Mouse (Mus musculus) heart, embryonic 12.5 days (tissue): ENCODE data around the gene Kif1b. TPM values are rescaled to one million over a fixed set of nuclear protein-coding genes. Genes with fewer than 3 reads are reported as not detected.

Experiments
- ATAC-seq: fragments of 200-750 bp; cut with Nextera tagmentation; 2 replicates; pipeline ENCODE4 v1.8.0; 2017; ENCODE audit warnings: moderate TSS enrichment, moderate library complexity; ENCODE audit not compliant: insufficient number of reproducible peaks, low FRiP score
- H3K27ac ChIP-seq: fragments of 300-500 bp; sonication (generic); 2 replicates; pipeline ENCODE4 v1.5.1; 2016; ENCODE audit warnings: mild to moderate bottlenecking, moderate library complexity; ENCODE audit not compliant: poor library complexity, severe bottlenecking
- H3K27me3 ChIP-seq: fragments of 300-500 bp; sonication (generic); replicated peaks from 2 replicates; pipeline ENCODE4 v1.6.1; 2016; ENCODE audit warnings: mild to moderate bottlenecking, moderate library complexity
- H3K36me3 ChIP-seq: fragments of 300-500 bp; sonication (generic); 2 replicates; pipeline ENCODE4 v1.6.1; 2016; ENCODE audit warnings: mild to moderate bottlenecking, moderate library complexity
- H3K4me1 ChIP-seq: fragments of 300-500 bp; sonication (generic); replicated peaks from 2 replicates; pipeline ENCODE4 v1.6.1; 2016; ENCODE audit warnings: mild to moderate bottlenecking
- H3K4me2 ChIP-seq: fragments of 300-500 bp; sonication (generic); 2 replicates; pipeline ENCODE4 v1.6.1; 2016; ENCODE audit warnings: mild to moderate bottlenecking, moderate library complexity
- H3K4me3 ChIP-seq: fragments of 300-500 bp; sonication (generic); 2 replicates; pipeline ENCODE4 v1.5.1; 2016; ENCODE audit warnings: mild to moderate bottlenecking
- H3K9ac ChIP-seq: fragments of 300-500 bp; sonication (generic); 2 replicates; pipeline ENCODE4 v1.6.1; 2016; ENCODE audit warnings: mild to moderate bottlenecking, moderate library complexity
- H3K9me3 ChIP-seq: fragments of 300-500 bp; sonication (generic); replicated peaks from 2 replicates; pipeline ENCODE4 v1.6.1; 2016; ENCODE audit warnings: mild to moderate bottlenecking, moderate library complexity
- WGBS: fragments of 180-500 bp; shearing (Covaris S2); methylation state at CpG from one replicate; pipeline ENCODE4 v1.1.7; 2016; 5-methylcytosine and 5-hydroxymethylcytosine counted together
- polyA plus RNA-seq: library from polyadenylated mRNA; unstranded; fragments of >200 nt; fragmentation: Nextera tagmentation; extraction: Ambion mirVana; gene quantifications from 2 replicates; pipeline ENCODE4 v1.2.1, GENCODE M21; 2016

Kif1b gene
- polyA plus RNA-seq, 1 experiment from 2014 or later, result 60.1 TPM

- Histone ChIP-seq H3K9ac (no peak overlapping the region), H3K27ac (no peak overlapping the region), H3K36me3 (no peaks in the 10 kb centered on the region), H3K4me2 (no peak overlapping the region), H3K9me3 (no peaks in the 10 kb centered on the region), H3K27me3 (no peaks in the 10 kb centered on the region), H3K4me1 (peaks cover 4% of the 10 kb centered on the region), H3K4me3 (no peak overlapping the region)
- WGBS, result 90% methylated on average over 11 of the region's 11 CpGs
- ATAC-seq, result no peak
These were observed 6.9 kb upstream of the Kif1b start for GRCm38 (mm10) chr4:149314275-149314837.

- Histone ChIP-seq H3K36me3 (no peaks in the 10 kb centered on the region), H3K9ac (no peak overlapping the region), H3K9me3 (no peaks in the 10 kb centered on the region), H3K27me3 (no peaks in the 10 kb centered on the region), H3K4me1 (peaks cover 5% of the 10 kb centered on the region), H3K4me2 (no peak overlapping the region), H3K4me3 (no peak overlapping the region), H3K27ac (no peak overlapping the region)
- ATAC-seq, result no peak
- WGBS, result 70% methylated on average over 12 of the region's 12 CpGs
These were observed 6.2 kb upstream of the Kif1b start for GRCm38 (mm10) chr4:149313558-149314253.

- Histone ChIP-seq H3K36me3 (no peaks in the 10 kb centered on the region), H3K4me3 (no peak overlapping the region), H3K27ac (no peak overlapping the region), H3K9me3 (no peaks in the 10 kb centered on the region), H3K27me3 (no peaks in the 10 kb centered on the region), H3K9ac (no peak overlapping the region), H3K4me1 (peaks cover 7% of the 10 kb centered on the region), H3K4me2 (no peak overlapping the region)
- no peak for ATAC-seq
- 87% methylated on average over 5 of the region's 5 CpGs for WGBS
These were observed 4.5 kb upstream of the Kif1b start for GRCm38 (mm10) chr4:149311996-149312395.

- H3K27me3 ChIP-seq, result no peaks in the 10 kb centered on the region
- H3K4me3 ChIP-seq, result peak overlapping the region; percentile 94
- H3K4me1 ChIP-seq, result peaks cover 23% of the 10 kb centered on the region
- no peak for ATAC-seq
- no peaks in the 10 kb centered on the region for H3K9me3 ChIP-seq
- H3K36me3 ChIP-seq, result no peaks in the 10 kb centered on the region
- WGBS, result 54% methylated on average over 3 of the region's 3 CpGs
- H3K27ac ChIP-seq, result peak overlapping the region; percentile 90; the same call in 1 of the 2 replicates
- peak overlapping the region; percentile 90 for H3K4me2 ChIP-seq
- peak overlapping the region; percentile 81 for H3K9ac ChIP-seq
These were observed 963 bp upstream of the Kif1b start for GRCm38 (mm10) chr4:149308491-149308820.

GRCm38 (mm10) chr4:149306712-149307595, 539 bp downstream of the Kif1b start:
- Histone ChIP-seq H3K9me3 (no peaks in the 10 kb centered on the region), H3K4me3 (peak overlapping the region; percentile 94), H3K4me1 (peaks cover 36% of the 10 kb centered on the region), H3K36me3 (no peaks in the 10 kb centered on the region), H3K27me3 (no peaks in the 10 kb centered on the region), H3K27ac (peak overlapping the region; percentile 93), H3K9ac (peak overlapping the region; percentile 95), H3K4me2 (peak overlapping the region; percentile 87)
- WGBS, result under 1% methylated on average over 68 of the region's 83 CpGs
- ATAC-seq, result peak; percentile 71

GRCm38 (mm10) chr4:149305761-149306711, 1.5 kb downstream of the Kif1b start:
- WGBS, result 30% methylated on average over 14 of the region's 14 CpGs
- no peak for ATAC-seq

GRCm38 (mm10) chr4:149304466-149304865, 3.0 kb downstream of the Kif1b start:
- WGBS, result 64% methylated on average over 1 of the region's 1 CpGs

More at GRCm38 (mm10) chr4:149305761-149306711, 1.5 kb downstream of the Kif1b start:
- H3K9me3 ChIP-seq, result no peaks in the 10 kb centered on the region
- no peaks in the 10 kb centered on the region for H3K27me3 ChIP-seq
- H3K4me1 ChIP-seq, result peaks cover 43% of the 10 kb centered on the region
- peak overlapping the region; percentile 87 for H3K4me2 ChIP-seq
- peak overlapping the region; percentile 95 for H3K9ac ChIP-seq
- H3K4me3 ChIP-seq, result peak overlapping the region; percentile 94
- peak overlapping the region; percentile 93 for H3K27ac ChIP-seq
- no peaks in the 10 kb centered on the region for H3K36me3 ChIP-seq

GRCm38 (mm10) chr4:149303502-149303901, 4.0 kb downstream of the Kif1b start:
- WGBS, result 48% methylated on average over 5 of the region's 5 CpGs

More at GRCm38 (mm10) chr4:149304466-149304865, 3.0 kb downstream of the Kif1b start:
- Histone ChIP-seq H3K27me3 (no peaks in the 10 kb centered on the region), H3K36me3 (no peaks in the 10 kb centered on the region), H3K27ac (no peak overlapping the region), H3K4me2 (no peak overlapping the region), H3K4me1 (peaks cover 43% of the 10 kb centered on the region), H3K9ac (no peak overlapping the region), H3K9me3 (no peaks in the 10 kb centered on the region), H3K4me3 (no peak overlapping the region)
- no peak for ATAC-seq

GRCm38 (mm10) chr4:149302751-149303150, 4.7 kb downstream of the Kif1b start:
- 71% methylated on average over 5 of the region's 5 CpGs for WGBS
- Histone ChIP-seq H3K36me3 (no peaks in the 10 kb centered on the region), H3K27ac (no peak overlapping the region), H3K27me3 (no peaks in the 10 kb centered on the region), H3K4me1 (peaks cover 40% of the 10 kb centered on the region), H3K4me3 (no peak overlapping the region), H3K4me2 (no peak overlapping the region; the same call in 1 of the 2 replicates), H3K9ac (0 out of 2 replicates have a peak overlapping the region, but pooled peaks have one; percentile 22), H3K9me3 (no peaks in the 10 kb centered on the region)
- no peak for ATAC-seq

More at GRCm38 (mm10) chr4:149303502-149303901, 4.0 kb downstream of the Kif1b start:
- Histone ChIP-seq H3K36me3 (no peaks in the 10 kb centered on the region), H3K9me3 (no peaks in the 10 kb centered on the region), H3K4me1 (peaks cover 40% of the 10 kb centered on the region), H3K27me3 (no peaks in the 10 kb centered on the region), H3K27ac (no peak overlapping the region), H3K4me2 (no peak overlapping the region; the same call in 1 of the 2 replicates), H3K4me3 (no peak overlapping the region), H3K9ac (no peak overlapping the region)
- ATAC-seq, result no peak

- H3K9ac ChIP-seq, result 0 out of 2 replicates have a peak overlapping the region, but pooled peaks have one; percentile 25
- H3K27me3 ChIP-seq, result no peaks in the 10 kb centered on the region
- no peak overlapping the region for H3K4me2 ChIP-seq
- no peaks in the 10 kb centered on the region for H3K9me3 ChIP-seq
- WGBS, result 66% methylated on average over 3 of the region's 3 CpGs
- ATAC-seq, result no peak
- H3K4me3 ChIP-seq, result no peak overlapping the region
- H3K4me1 ChIP-seq, result peaks cover 40% of the 10 kb centered on the region
- no peak overlapping the region for H3K27ac ChIP-seq
- H3K36me3 ChIP-seq, result no peaks in the 10 kb centered on the region
These were observed 5.4 kb downstream of the Kif1b start for GRCm38 (mm10) chr4:149302136-149302535.
